Mouse (Mus musculus) E14TG2a.4 (cell line): ENCODE data around the gene Ablim2.

Experiments
- CTCF ChIP-seq: conservative IDR thresholded peaks from 2 replicates; pipeline ENCODE4 v1.5.1; 2014; ENCODE audit warnings: low read length
- POU5F1 ChIP-seq: IDR thresholded peaks from 2 replicates; pipeline ENCODE4 v1.6.1; 2014; ENCODE audit warnings: low read length, borderline replicate concordance

DNA sequence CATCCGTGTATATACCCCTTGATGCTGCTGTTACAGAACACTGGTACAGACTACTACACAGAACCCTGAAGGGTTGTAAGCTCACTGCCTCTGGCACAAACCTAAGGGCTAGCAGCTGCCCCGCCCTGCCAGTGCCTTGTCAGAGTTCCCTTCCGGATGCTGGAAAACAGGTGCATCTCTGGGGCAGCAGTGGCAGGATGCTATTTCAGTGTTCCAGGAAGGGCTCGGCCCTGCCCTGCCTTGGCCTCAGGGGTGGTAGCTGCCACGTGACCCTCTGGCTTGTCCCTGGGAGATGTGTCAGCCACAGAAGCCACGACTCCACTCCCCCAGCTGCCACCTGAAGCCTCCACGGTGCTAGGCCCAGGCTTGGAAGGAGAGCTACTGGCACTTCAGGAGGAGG lies 28.2 kb downstream of the Ablim2 start:
- TF ChIP-seq CTCF (no peak), POU5F1 (no peak)
